Mouse (Mus musculus) left cerebral cortex, adult 8-10 months (tissue): ENCODE measurements at regions not wholly inside any gene's neighbourhood (a gene's known extent, or its start where the extent isn't known, plus 50 kb on each side); places are given as distances from the start of the nearest gene placed in this dataset.
"Not testable (repeated sequence)": the region's sequence is repeated elsewhere in the genome, so short reads cannot be mapped to it uniquely, and the experiment has no call there.

Source experiments
- DNase-seq, 2 experiments: peaks; one replicate each; pipeline ENCODE4 v3.0.0; 2022; ENCODE audit warnings: low spot score in 2 of 2

DNA sequence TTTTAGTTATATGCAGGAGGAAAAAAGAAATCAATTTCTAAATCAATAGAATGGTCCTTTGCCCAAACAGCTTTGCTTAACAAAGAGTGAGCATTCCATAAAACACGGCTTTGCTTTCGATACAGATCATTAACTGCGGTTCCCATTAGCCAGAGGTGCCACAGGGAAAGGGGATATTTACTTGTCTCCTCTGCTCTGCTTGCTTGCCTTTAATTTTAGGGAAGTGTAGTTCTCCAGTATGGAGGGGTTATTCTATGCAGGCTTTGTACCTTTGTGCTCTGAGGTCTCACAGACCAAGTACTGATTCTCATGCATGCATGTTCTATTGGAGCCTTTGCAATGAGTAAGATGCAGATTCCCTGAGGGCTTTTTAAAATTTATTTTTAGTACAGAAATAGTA lies 520.2 kb upstream of the Stxbp6 start:
- DNase-seq: no peak

DNA sequence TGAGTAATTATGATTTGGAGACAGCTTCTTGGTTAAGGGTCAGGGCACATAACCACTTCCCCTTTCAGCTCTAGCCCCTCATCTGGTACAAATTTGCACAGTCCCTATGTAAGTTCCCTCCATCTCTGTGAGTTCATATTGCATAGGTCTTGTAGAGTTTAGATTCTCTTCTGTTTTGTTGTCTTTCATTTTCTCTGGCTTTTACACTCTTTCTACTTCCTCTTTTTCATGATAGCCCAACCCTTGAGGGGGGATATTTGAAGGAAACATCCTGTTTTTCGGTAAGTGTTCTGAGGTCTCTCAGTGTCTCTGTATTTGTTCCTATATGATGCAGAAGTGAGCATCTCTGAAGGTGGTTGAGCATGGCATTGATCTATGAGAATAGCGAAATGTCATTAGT lies 515.7 kb upstream of the Stxbp6 start:
- DNase-seq: no peak

- DNase-seq: no peak
Measured at GRCm38 (mm10) chr12:45585763-45586162, 511.3 kb upstream of the Stxbp6 start.

DNA sequence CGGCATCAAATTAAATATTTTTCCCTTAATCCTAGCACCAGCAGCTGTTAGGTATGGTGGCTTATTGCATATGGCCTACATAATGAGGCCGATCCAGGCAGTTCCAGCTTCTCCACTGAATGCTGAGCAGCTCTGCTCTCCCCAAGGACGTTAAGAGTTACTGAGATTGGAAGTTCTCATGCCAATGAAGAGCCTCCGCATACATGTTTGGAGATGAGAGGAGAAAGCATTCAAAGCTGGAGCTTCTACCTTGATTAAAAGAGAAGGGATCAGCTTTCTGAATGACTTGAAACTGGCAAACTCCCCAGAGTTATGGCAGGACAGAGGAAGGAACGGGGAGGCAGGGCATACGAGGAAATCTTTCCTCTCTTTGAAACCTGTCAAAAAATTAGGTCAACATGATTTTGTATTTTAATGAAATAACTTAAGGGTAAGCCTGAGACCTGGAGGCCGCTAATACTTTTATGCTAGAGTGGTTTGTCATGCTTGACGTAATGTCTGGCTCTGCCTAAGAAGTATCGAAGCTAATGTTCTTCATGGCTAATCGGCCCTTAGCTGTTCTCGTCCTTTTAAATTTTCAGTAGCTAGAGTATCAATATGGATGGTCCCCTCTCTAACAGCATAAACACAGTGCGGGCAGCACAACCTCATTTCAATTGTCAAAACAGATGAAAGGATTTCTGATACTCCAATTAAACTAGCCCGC lies 489.0 kb upstream of the Stxbp6 start:
- DNase-seq: no peak

- DNase-seq: no peak
Measured at GRCm38 (mm10) chr12:45562637-45563220, 488.2 kb upstream of the Stxbp6 start.

DNA sequence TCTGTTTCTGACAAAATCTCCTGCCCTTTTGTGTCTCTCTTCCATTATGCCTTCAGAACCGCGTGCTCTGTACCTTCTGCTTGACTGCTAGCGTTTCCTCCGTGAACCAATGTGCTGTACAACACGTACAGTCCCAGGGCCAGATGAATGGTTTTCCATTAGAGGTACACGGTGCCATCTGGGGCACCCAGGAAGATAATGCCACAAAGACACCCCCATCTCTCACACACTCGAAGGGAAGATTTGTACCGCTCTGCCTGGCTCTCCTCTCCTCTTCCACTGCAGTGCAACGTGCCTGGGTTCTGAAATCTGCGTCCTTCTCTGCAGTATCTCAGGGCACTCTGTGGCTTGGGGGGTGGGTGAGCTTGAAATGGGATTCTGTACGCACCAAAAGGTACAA lies 487.4 kb upstream of the Stxbp6 start:
- DNase-seq: no peak

DNA sequence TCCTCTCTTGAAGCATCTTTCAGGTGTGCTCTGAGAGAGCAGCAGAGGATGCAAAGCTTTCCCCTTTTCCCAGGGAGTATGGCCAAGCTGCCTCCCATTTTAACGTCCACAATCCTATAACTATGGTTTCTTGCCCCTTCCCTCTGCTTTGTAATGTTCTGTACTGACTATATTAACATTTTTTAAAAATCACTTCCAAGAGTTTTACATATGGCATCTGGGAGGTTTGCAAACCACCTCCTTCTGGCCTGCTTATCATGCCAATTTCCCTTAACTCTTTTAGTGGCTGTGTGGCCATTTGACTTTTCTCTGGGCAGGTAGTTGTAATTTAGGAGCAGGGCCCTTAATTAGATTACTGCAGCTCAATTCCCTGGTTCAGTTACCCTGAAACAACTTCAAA lies 486.9 kb upstream of the Stxbp6 start:
- DNase-seq: no peak

- not testable (repeated sequence) for DNase-seq
Measured at GRCm38 (mm10) chr12:45549906-45550305, 475.4 kb upstream of the Stxbp6 start.

DNA sequence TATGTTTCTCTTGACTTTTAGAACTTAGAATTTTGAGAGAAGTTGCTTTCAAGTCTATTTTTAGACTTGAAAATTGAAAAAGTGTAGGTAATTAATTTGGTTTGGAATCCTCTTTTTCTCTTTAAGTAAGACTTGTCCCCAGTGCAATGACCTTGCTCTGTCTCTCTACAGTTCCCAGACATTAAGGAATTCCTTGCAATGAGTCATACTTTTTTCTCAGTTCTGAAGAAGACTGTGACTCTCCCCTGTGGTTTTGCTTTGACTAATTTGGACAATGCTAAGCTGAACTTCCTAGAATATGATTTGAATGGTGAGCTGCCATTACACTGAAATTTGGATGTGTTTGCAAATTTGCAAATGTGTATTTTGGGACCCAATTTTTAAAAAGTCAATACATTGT lies 445.0 kb upstream of the Stxbp6 start:
- no peak for DNase-seq

- no peak for DNase-seq
Measured at GRCm38 (mm10) chr12:45514459-45514858, 439.9 kb upstream of the Stxbp6 start.

- peak in 1 of 2 experiments; percentile 5 for DNase-seq
Measured at GRCm38 (mm10) chr12:45507400-45507982, 433.0 kb upstream of the Stxbp6 start.

- no peak for DNase-seq
Measured at GRCm38 (mm10) chr12:45499834-45500233, 425.3 kb upstream of the Stxbp6 start.

DNA sequence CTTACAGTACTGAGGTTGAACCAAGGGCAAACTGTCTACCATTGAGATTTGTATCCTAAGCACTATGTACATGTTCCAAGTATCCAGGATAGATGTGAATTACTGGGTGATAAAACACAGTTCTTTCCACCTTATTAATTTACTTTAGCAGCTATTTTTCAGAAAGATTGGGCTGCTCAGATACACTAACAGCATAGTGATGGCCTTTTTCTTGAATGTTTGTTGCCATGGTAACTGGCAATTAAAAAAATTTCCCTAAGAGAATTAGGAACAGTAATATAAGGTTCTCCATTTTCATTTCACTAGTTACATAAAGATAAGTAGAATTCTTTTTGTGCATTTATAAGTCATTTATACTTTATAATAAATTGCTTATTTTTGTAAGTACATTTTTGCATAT lies 423.7 kb upstream of the Stxbp6 start:
- DNase-seq: no peak

- no peak for DNase-seq
Measured at GRCm38 (mm10) chr12:45489029-45489428, 414.5 kb upstream of the Stxbp6 start.

DNA sequence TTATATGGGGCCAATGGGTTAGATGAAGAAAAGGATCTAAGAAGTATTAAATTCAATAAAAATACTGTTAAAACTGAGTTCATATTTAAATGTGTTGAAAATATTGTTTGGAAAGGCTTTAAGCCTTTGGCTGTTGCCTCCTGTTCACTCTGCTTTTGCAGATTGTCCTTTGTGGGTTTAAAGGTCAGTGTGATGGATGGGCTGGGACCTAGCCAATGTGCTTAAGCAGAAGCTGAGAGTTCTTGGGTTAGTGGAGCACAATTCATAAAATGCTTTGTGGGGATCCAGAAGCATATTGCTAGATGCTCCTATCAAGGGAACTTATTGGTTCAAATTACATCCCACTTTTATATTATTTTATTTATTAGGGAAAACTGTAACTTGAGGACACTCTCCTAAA lies 402.4 kb upstream of the Stxbp6 start:
- no peak for DNase-seq

- peak in 1 of 2 experiments; percentile 38 for DNase-seq
Measured at GRCm38 (mm10) chr12:45468093-45468492, 393.6 kb upstream of the Stxbp6 start.

DNA sequence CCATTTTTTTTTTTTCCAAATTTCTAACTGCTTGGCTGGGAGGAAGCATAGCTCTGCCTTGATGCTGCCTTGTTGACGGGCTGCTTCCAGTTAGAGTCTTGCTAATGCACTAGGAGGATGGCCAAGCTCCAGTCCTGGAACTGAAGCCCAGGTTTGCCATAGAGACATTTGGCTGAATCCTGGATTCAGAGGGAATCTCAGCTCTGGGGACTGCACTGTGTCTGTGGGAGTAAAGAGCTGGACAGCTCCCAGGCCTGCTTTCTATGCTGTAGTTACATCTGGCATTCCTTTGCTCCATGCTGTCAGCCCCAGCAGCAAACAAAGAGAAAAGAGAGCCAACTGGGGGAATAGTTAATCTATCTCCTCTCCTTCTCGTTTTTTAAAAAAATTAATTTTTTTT lies 392.5 kb upstream of the Stxbp6 start:
- DNase-seq: peak; percentile 8 to 70

GRCm38 (mm10) chr12:45466066-45466465 lies 391.6 kb upstream of the Stxbp6 start:
- peak; percentile 34 to 53 for DNase-seq

GRCm38 (mm10) chr12:45464952-45465351 lies 390.4 kb upstream of the Stxbp6 start:
- DNase-seq: no peak

GRCm38 (mm10) chr12:45458746-45459145 lies 384.2 kb upstream of the Stxbp6 start:
- DNase-seq: not testable (repeated sequence)

GRCm38 (mm10) chr12:45443512-45444190 lies 369.1 kb upstream of the Stxbp6 start:
- DNase-seq: no peak

GRCm38 (mm10) chr12:45442474-45442873 lies 368.0 kb upstream of the Stxbp6 start:
- DNase-seq: no peak
